Mouse (Mus musculus): ENCODE results near the gene Fam208b. TPM values are rescaled to one million over a fixed set of nuclear protein-coding genes. Genes with fewer than 3 reads are reported as not detected.

Fam208b gene
- polyA plus RNA-seq, 1 experiment from 2014 or later, result 15.6 TPM

- Histone ChIP-seq H3K27ac (ENCODE audit: low read length) (peak overlapping the region; percentile 89; the same call in 1 of the 2 replicates), H3K4me2 (ENCODE audit: low read length) (peak overlapping the region; percentile 88), H3K27me3 (ENCODE audit: control insufficient read depth, insufficient read depth, low read depth, low read length) (peaks cover 6% of the 10 kb centered on the region; the same call in 1 of the 2 replicates), H3K4me3 (ENCODE audit: low read depth, low read length) (peak overlapping the region; percentile 99), H3K9me3 (replicated peaks; ENCODE audit: control insufficient read depth, low read length, poor library complexity, severe bottlenecking) (no peaks in the 10 kb centered on the region), H3K36me3 (ENCODE audit: control insufficient read depth, insufficient read depth, low read length) (no peaks in the 10 kb centered on the region), H3K4me1 (ENCODE audit: control insufficient read depth, insufficient read depth, low read length) (peaks cover 10% of the 10 kb centered on the region), H3K9ac (ENCODE audit: low read depth, low read length) (peak overlapping the region; percentile 81)
- WGBS, result 26% methylated on average over 8 of the region's 8 CpGs
- ATAC-seq, result no peak
Observed at GRCm38 (mm10) chr13:3609780-3610117, 1.2 kb downstream of the Fam208b start.

- H3K27me3 ChIP-seq (ENCODE audit: control insufficient read depth, insufficient read depth, low read depth, low read length), result no peaks in the 10 kb centered on the region
- H3K4me1 ChIP-seq (ENCODE audit: control insufficient read depth, insufficient read depth, low read length), result no peaks in the 10 kb centered on the region
- H3K4me2 ChIP-seq (ENCODE audit: low read length), result no peak overlapping the region
- no peak overlapping the region for H3K4me3 ChIP-seq (ENCODE audit: low read depth, low read length)
- 93% methylated on average over 6 of the region's 6 CpGs for WGBS
- no peak for ATAC-seq
- no peaks in the 10 kb centered on the region for H3K9me3 ChIP-seq (replicated peaks; ENCODE audit: control insufficient read depth, low read length, poor library complexity, severe bottlenecking)
- no peak overlapping the region for H3K9ac ChIP-seq (ENCODE audit: low read depth, low read length)
- H3K27ac ChIP-seq (ENCODE audit: low read length), result no peak overlapping the region
- peaks cover 14% of the 10 kb centered on the region for H3K36me3 ChIP-seq (ENCODE audit: control insufficient read depth, insufficient read depth, low read length)
Observed at GRCm38 (mm10) chr13:3596232-3596631, 14.7 kb downstream of the Fam208b start.

DNA sequence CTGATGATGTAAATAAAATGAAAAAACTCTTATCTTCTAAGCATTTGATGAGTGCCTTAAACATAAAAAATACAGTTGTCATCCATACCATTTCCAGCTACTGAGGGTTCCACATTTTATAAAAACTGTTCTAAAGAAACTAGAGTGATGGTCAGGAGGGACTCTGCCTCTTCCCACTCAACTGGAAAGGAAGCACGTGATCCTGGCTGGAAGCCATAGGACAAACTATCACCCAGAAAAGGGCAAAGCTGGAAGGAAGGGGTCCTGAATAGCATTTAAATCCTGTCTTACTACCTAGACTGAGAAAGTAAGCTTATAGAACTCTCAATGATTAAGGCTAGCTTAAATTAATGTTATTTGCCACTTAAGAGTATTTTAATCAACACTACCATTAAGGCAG is 16.6 kb downstream of the Fam208b start:
- Histone ChIP-seq H3K9me3 (replicated peaks; ENCODE audit: control insufficient read depth, low read length, poor library complexity, severe bottlenecking) (no peaks in the 10 kb centered on the region), H3K4me1 (ENCODE audit: control insufficient read depth, insufficient read depth, low read length) (no peaks in the 10 kb centered on the region), H3K27ac (ENCODE audit: low read length) (no peak overlapping the region), H3K4me2 (ENCODE audit: low read length) (no peak overlapping the region), H3K9ac (ENCODE audit: low read depth, low read length) (no peak overlapping the region), H3K36me3 (ENCODE audit: control insufficient read depth, insufficient read depth, low read length) (peaks cover 22% of the 10 kb centered on the region), H3K4me3 (ENCODE audit: low read depth, low read length) (no peak overlapping the region), H3K27me3 (ENCODE audit: control insufficient read depth, insufficient read depth, low read depth, low read length) (no peaks in the 10 kb centered on the region)
- 96% methylated on average over 1 of the region's 1 CpGs for WGBS
- ATAC-seq, result no peak

DNA sequence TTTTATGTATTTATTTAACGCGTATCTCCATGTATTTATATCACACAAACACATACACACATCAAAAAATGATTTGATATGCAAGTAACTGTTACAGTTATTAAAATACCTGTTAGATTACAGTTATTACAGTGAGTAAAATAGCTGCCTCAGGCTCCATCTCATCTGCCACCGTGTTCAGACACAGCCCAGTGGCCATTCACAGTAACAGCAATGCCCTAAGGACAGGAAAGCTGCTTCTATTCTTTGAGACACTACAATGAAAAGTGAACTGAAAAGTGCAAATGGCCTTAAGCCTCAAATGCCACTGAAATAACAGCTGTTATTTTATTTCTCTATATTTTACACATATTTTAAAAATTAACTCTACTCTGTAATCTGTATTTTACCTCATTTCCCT is 20.1 kb downstream of the Fam208b start:
- H3K27me3 ChIP-seq (ENCODE audit: control insufficient read depth, insufficient read depth, low read depth, low read length), result no peaks in the 10 kb centered on the region
- H3K4me2 ChIP-seq (ENCODE audit: low read length), result no peak overlapping the region
- H3K9me3 ChIP-seq (replicated peaks; ENCODE audit: control insufficient read depth, low read length, poor library complexity, severe bottlenecking), result no peaks in the 10 kb centered on the region
- H3K36me3 ChIP-seq (ENCODE audit: control insufficient read depth, insufficient read depth, low read length), result peaks cover 21% of the 10 kb centered on the region
- no peak overlapping the region for H3K4me3 ChIP-seq (ENCODE audit: low read depth, low read length)
- H3K27ac ChIP-seq (ENCODE audit: low read length), result no peak overlapping the region
- H3K4me1 ChIP-seq (ENCODE audit: control insufficient read depth, insufficient read depth, low read length), result no peaks in the 10 kb centered on the region
- H3K9ac ChIP-seq (ENCODE audit: low read depth, low read length), result no peak overlapping the region
- ATAC-seq, result no peak
- WGBS, result 88% methylated on average over 3 of the region's 3 CpGs

GRCm38 (mm10) chr13:3563953-3564352 is 47.0 kb downstream of the Fam208b start:
- whole genome bisulfite sequencing, result 88% methylated on average over 2 of the region's 2 CpGs
- Histone ChIP-seq H3K4me3 (ENCODE audit: low read depth, low read length) (no peak overlapping the region), H3K4me2 (ENCODE audit: low read length) (no peak overlapping the region), H3K9ac (ENCODE audit: low read depth, low read length) (no peak overlapping the region), H3K9me3 (replicated peaks; ENCODE audit: control insufficient read depth, low read length, poor library complexity, severe bottlenecking) (no peaks in the 10 kb centered on the region), H3K27me3 (ENCODE audit: control insufficient read depth, insufficient read depth, low read depth, low read length) (no peaks in the 10 kb centered on the region), H3K36me3 (ENCODE audit: control insufficient read depth, insufficient read depth, low read length) (peaks cover 21% of the 10 kb centered on the region), H3K27ac (ENCODE audit: low read length) (no peak overlapping the region), H3K4me1 (ENCODE audit: control insufficient read depth, insufficient read depth, low read length) (no peaks in the 10 kb centered on the region)
- no peak for ATAC-seq

- Histone ChIP-seq H3K4me3 (ENCODE audit: low read depth, low read length) (no peak overlapping the region), H3K27ac (ENCODE audit: low read length) (no peak overlapping the region), H3K9me3 (replicated peaks; ENCODE audit: control insufficient read depth, low read length, poor library complexity, severe bottlenecking) (no peaks in the 10 kb centered on the region), H3K27me3 (ENCODE audit: control insufficient read depth, insufficient read depth, low read depth, low read length) (no peaks in the 10 kb centered on the region), H3K4me1 (ENCODE audit: control insufficient read depth, insufficient read depth, low read length) (no peaks in the 10 kb centered on the region), H3K4me2 (ENCODE audit: low read length) (no peak overlapping the region), H3K36me3 (ENCODE audit: control insufficient read depth, insufficient read depth, low read length) (peaks cover 21% of the 10 kb centered on the region), H3K9ac (ENCODE audit: low read depth, low read length) (no peak overlapping the region)
- 93% methylated on average over 1 of the region's 1 CpGs for WGBS
- ATAC-seq, result no peak
Observed at GRCm38 (mm10) chr13:3563130-3563529, 47.8 kb downstream of the Fam208b start.

GRCm38 (mm10) chr13:3547856-3548255 is 63.1 kb downstream of the Fam208b start:
- Histone ChIP-seq H3K27ac (ENCODE audit: low read length) (no peak overlapping the region), H3K27me3 (ENCODE audit: control insufficient read depth, insufficient read depth, low read depth, low read length) (no peaks in the 10 kb centered on the region), H3K36me3 (ENCODE audit: control insufficient read depth, insufficient read depth, low read length) (no peaks in the 10 kb centered on the region), H3K9ac (ENCODE audit: low read depth, low read length) (no peak overlapping the region), H3K9me3 (replicated peaks; ENCODE audit: control insufficient read depth, low read length, poor library complexity, severe bottlenecking) (no peaks in the 10 kb centered on the region), H3K4me1 (ENCODE audit: control insufficient read depth, insufficient read depth, low read length) (peaks cover 4% of the 10 kb centered on the region), H3K4me3 (ENCODE audit: low read depth, low read length) (no peak overlapping the region), H3K4me2 (ENCODE audit: low read length) (no peak overlapping the region)
- no peak for ATAC-seq
- 91% methylated on average over 6 of the region's 6 CpGs for WGBS

- Histone ChIP-seq H3K36me3 (ENCODE audit: control insufficient read depth, insufficient read depth, low read length) (no peaks in the 10 kb centered on the region), H3K9ac (ENCODE audit: low read depth, low read length) (no peak overlapping the region), H3K4me2 (ENCODE audit: low read length) (no peak overlapping the region), H3K27me3 (ENCODE audit: control insufficient read depth, insufficient read depth, low read depth, low read length) (no peaks in the 10 kb centered on the region), H3K4me1 (ENCODE audit: control insufficient read depth, insufficient read depth, low read length) (peaks cover 8% of the 10 kb centered on the region), H3K27ac (ENCODE audit: low read length) (no peak overlapping the region), H3K4me3 (ENCODE audit: low read depth, low read length) (no peak overlapping the region), H3K9me3 (replicated peaks; ENCODE audit: control insufficient read depth, low read length, poor library complexity, severe bottlenecking) (no peaks in the 10 kb centered on the region)
- ATAC-seq, result no peak
- 87% methylated on average over 3 of the region's 3 CpGs for WGBS
Observed at GRCm38 (mm10) chr13:3547410-3547809, 63.5 kb downstream of the Fam208b start.

- Histone ChIP-seq H3K9ac (ENCODE audit: low read depth, low read length) (no peak overlapping the region), H3K27me3 (ENCODE audit: control insufficient read depth, insufficient read depth, low read depth, low read length) (no peaks in the 10 kb centered on the region), H3K4me3 (ENCODE audit: low read depth, low read length) (no peak overlapping the region), H3K36me3 (ENCODE audit: control insufficient read depth, insufficient read depth, low read length) (no peaks in the 10 kb centered on the region), H3K4me1 (ENCODE audit: control insufficient read depth, insufficient read depth, low read length) (peaks cover 25% of the 10 kb centered on the region), H3K9me3 (replicated peaks; ENCODE audit: control insufficient read depth, low read length, poor library complexity, severe bottlenecking) (no peaks in the 10 kb centered on the region), H3K4me2 (ENCODE audit: low read length) (no peak overlapping the region), H3K27ac (ENCODE audit: low read length) (no peak overlapping the region)
- no peak for ATAC-seq
- 90% methylated on average over 5 of the region's 5 CpGs for WGBS
Observed at GRCm38 (mm10) chr13:3544925-3545324, 66.0 kb downstream of the Fam208b start.

Data from midbrain, embryonic 16.5 days (tissue).